Mouse (Mus musculus): Measurements from ENCODE around the gene Kndc1.

GRCm38 (mm10) chr7:139969348-139970130, 75.0 kb downstream of the Kndc1 start:
- TF ChIP-seq CTCF (IDR thresholded peaks at IDR 0.05; ENCODE audit: low read depth) = peak; percentile 89
- TF ChIP-seq EP300 (IDR thresholded peaks at IDR 0.05; ENCODE audit: low read depth) = no peak

Measured in liver, embryonic 14.5 days (tissue).